Comparison of ENCODE assay signal across 8 mouse cellular contexts in genomic region chr7:126847116-126847420, GRCm38 (mm10). TPM values are rescaled to one million over a fixed set of nuclear protein-coding genes. Genes with fewer than 3 reads are reported as not detected.
DNase-seq lines count a peak whose midpoint lies in the region; ATAC-seq lines count a peak whose summit lies in the region.

Gene Doc2a (plus strand): TSS chr7:126847416.

- WGBS in embryonic facial prominence, embryonic 14.5 days, result 29% methylated on average over 4 of the region's 4 CpGs
- 20% methylated on average over 4 of the region's 4 CpGs for WGBS in midbrain, embryonic 15.5 days

- H3K27me3 ChIP-seq in embryonic facial prominence, embryonic 14.5 days (replicated peaks; ENCODE audit: control insufficient read depth, insufficient read depth, low read length), result peaks cover 32% of the 10 kb centered on the region
- H3K27me3 ChIP-seq in midbrain, embryonic 15.5 days (replicated peaks), result no peaks in the 10 kb centered on the region; the same call in 1 of the 2 replicates

- no peak for DNase-seq in layer of hippocampus, adult 18-20 months (ENCODE audit: low spot score in 2 of 2)
- no peak for DNase-seq in layer of hippocampus, adult 9-10 months (ENCODE audit: low spot score)
- no peak for DNase-seq in embryonic facial prominence, embryonic 14.5 days (ENCODE audit: low spot score)
- no peak for DNase-seq in layer of hippocampus, postnatal 10 days (ENCODE audit: low spot score in 2 of 2)
- no peak for DNase-seq in cerebellum, postnatal 4 days (ENCODE audit: low spot score in 2 of 2)
- DNase-seq in ovary, postnatal 36 days (ENCODE audit: low spot score), result no peak

- H3K9ac ChIP-seq in embryonic facial prominence, embryonic 14.5 days (ENCODE audit: low read depth, low read length), result peak within 1 kb of the TSS; percentile 62
- peak within 1 kb of the TSS; percentile 72 for H3K9ac ChIP-seq in midbrain, embryonic 15.5 days

- no peaks in the 10 kb centered on the region for H3K9me3 ChIP-seq in embryonic facial prominence, embryonic 14.5 days (ENCODE audit: control insufficient read depth, low read length)
- H3K9me3 ChIP-seq in midbrain, embryonic 15.5 days, result no peaks in the 10 kb centered on the region

- H3K4me1 ChIP-seq in embryonic facial prominence, embryonic 14.5 days (ENCODE audit: control insufficient read depth, insufficient read depth, low read length), result peaks cover 7% of the 10 kb centered on the region; the same call in 1 of the 2 replicates
- peaks cover 27% of the 10 kb centered on the region for H3K4me1 ChIP-seq in midbrain, embryonic 15.5 days

- peak within 1 kb of the TSS; percentile 99 for H3K4me2 ChIP-seq in embryonic facial prominence, embryonic 14.5 days (ENCODE audit: low read depth, low read length)
- peak within 1 kb of the TSS; percentile 99 for H3K4me2 ChIP-seq in midbrain, embryonic 15.5 days

- no peak within 1 kb of the TSS for H3K27ac ChIP-seq in embryonic facial prominence, embryonic 14.5 days (replicated peaks; ENCODE audit: low read depth, low read length)
- 0 out of 2 replicates have a peak within 1 kb of the TSS, but pooled peaks have one; percentile 26 for H3K27ac ChIP-seq in midbrain, embryonic 15.5 days

- peaks cover 6% of the 10 kb centered on the region for H3K36me3 ChIP-seq in embryonic facial prominence, embryonic 14.5 days (ENCODE audit: control insufficient read depth, insufficient read depth, low read length)
- H3K36me3 ChIP-seq in midbrain, embryonic 15.5 days (replicated peaks), result no peaks in the 10 kb centered on the region; the same call in 1 of the 2 replicates

- H3K4me3 ChIP-seq in embryonic facial prominence, embryonic 14.5 days (ENCODE audit: low read depth, low read length), result peak within 1 kb of the TSS; percentile 57
- H3K4me3 ChIP-seq in midbrain, embryonic 15.5 days, result peak within 1 kb of the TSS; percentile 60

- no peak for ATAC-seq in embryonic facial prominence, embryonic 14.5 days (ENCODE audit: low read depth)
- ATAC-seq in midbrain, embryonic 15.5 days (replicated peaks), result no peak
- ATAC-seq in inflammation-experienced regulatory T-cells, adult 6 months, result no peak

RNA-seq across cellular contexts. Expression of gene Doc2a, which starts in this region (rescaled TPM):
- total RNA-seq in layer of hippocampus, adult 18-20 months (2021), result 10 to 100 TPM; 15.8 to 18.5 TPM
- 1.7 and 2.0 TPM in 2 replicates for polyA plus RNA-seq in embryonic facial prominence, embryonic 14.5 days (2014; fragmentation: Nextera tagmentation; extraction: Ambion mirVana)
- total RNA-seq in layer of hippocampus, postnatal 10 days (2021), result 10 to 100 TPM; 54.0 to 54.1 TPM
- polyA plus RNA-seq in midbrain, embryonic 15.5 days (2015; fragmentation: Nextera tagmentation; extraction: Ambion mirVana), result 19.8 and 23.8 TPM in 2 replicates
- not detected for polyA plus RNA-seq in inflammation-experienced regulatory T-cells, adult 6 months (2017; shearing (Covaris generic))
